Mouse (Mus musculus) liver, adult 2 months (tissue): ENCODE results near the gene Spem2. TPM values are rescaled to one million over a fixed set of nuclear protein-coding genes. Genes with fewer than 3 reads are reported as not detected.

ENCODE experiments used
- DNase-seq: peaks from one replicate; pipeline ENCODE4 v3.0.0-alpha.2; 2011; ENCODE audit warnings: low read depth, low spot score; ENCODE audit errors: extremely low read depth
- H3K27ac ChIP-seq: fragments of 200-500 bp; replicated peaks from 2 replicates; pipeline ENCODE4 v1.5.1; 2012; ENCODE audit warnings: low read depth, mild to moderate bottlenecking, control low read depth, inconsistent platforms, low read length; ENCODE audit not compliant: insufficient read depth
- H3K27me3 ChIP-seq: fragments of 200-500 bp; 2 replicates; pipeline ENCODE4 v1.6.1; 2012; ENCODE audit warnings: mild to moderate bottlenecking, moderate library complexity, low read length, inconsistent platforms; ENCODE audit not compliant: control insufficient read depth, insufficient read depth
- H3K36me3 ChIP-seq: fragments of 200-500 bp; 2 replicates; pipeline ENCODE4 v1.6.1; 2012; ENCODE audit warnings: low read length, inconsistent platforms; ENCODE audit not compliant: control insufficient read depth, insufficient read depth
- H3K4me1 ChIP-seq: fragments of 200-500 bp; 2 replicates; pipeline ENCODE4 v1.6.1; 2011; ENCODE audit warnings: low read length; ENCODE audit not compliant: control insufficient read depth, insufficient read depth
- H3K4me3 ChIP-seq: fragments of 200-500 bp; 2 replicates; pipeline ENCODE4 v1.5.1; 2011; ENCODE audit warnings: low read depth, mild to moderate bottlenecking, control low read depth, low read length, moderate library complexity; ENCODE audit not compliant: insufficient read depth
- H3K79me2 ChIP-seq: fragments of 200-500 bp; 2 replicates; pipeline ENCODE4 v1.6.1; 2012; ENCODE audit warnings: inconsistent platforms, mild to moderate bottlenecking, low read length, moderate library complexity; ENCODE audit not compliant: control insufficient read depth, insufficient read depth
- H3K9ac ChIP-seq: fragments of 200-500 bp; 2 replicates; pipeline ENCODE4 v1.6.1; 2012; ENCODE audit warnings: low read depth, mild to moderate bottlenecking, control low read depth, inconsistent platforms, low read length
- CTCF ChIP-seq: fragments of 200-500 bp; IDR thresholded peaks from 2 replicates; pipeline ENCODE4 v1.5.1; 2011; ENCODE audit warnings: low read depth, low read length, control low read depth
- POLR2A ChIP-seq: fragments of 200-500 bp; IDR thresholded peaks from 2 replicates; pipeline ENCODE4 v1.6.1; 2011; ENCODE audit warnings: low read length, control low read depth; ENCODE audit not compliant: insufficient read depth; ENCODE audit errors: extremely low read depth
- WGBS: fragments of 180-500 bp; shearing (Covaris S2); methylation state at CpG from one replicate; pipeline ENCODE4 v1.1.7; 2018; 5-methylcytosine and 5-hydroxymethylcytosine counted together
- polyA plus RNA-seq: library from polyadenylated mRNA; depleted of rRNA; stranded (reverse); fragments of >200 nt; gene quantifications from 2 replicates; pipeline ENCODE4 v1.2.3, GENCODE M21; 2012
- total RNA-seq: library from RNA; depleted of rRNA; stranded (reverse); fragments of >200 nt; gene quantifications from 2 replicates; pipeline ENCODE4 v1.2.3, GENCODE M21; 2014

Gene Spem2
- total and polyA plus RNA-seq, 2 experiments, result not detected

DNA sequence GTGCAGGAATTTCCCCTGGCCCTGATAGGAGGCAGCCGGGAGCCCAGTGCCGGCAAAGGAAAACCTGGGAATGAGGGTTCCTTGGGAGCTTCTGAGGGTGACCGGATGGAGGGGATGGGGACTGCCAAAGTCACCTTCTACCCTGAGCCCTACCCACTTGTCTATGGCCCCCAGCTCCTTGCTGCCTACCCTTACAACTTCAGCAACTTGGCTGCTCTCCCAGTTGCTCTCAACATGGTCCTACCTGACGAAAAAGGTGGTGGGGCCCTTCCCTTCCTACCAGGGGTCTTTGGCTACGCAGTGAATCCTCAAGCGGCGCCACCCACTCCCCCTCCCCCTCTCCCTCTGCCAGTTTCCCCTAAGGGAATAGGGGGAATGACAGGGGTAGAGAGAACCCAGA, 39.3 kb downstream of the Spem2 start:
- H3K27ac ChIP-seq, result no peak overlapping the region
- no peaks in the 10 kb centered on the region for H3K27me3 ChIP-seq
- H3K79me2 ChIP-seq, result 0 out of 2 replicates have a peak, but pooled peaks cover 2% of the 10 kb centered on the region
- H3K36me3 ChIP-seq, result no peaks in the 10 kb centered on the region
- TF ChIP-seq POLR2A (no peak), CTCF (no peak)
- no peaks in the 10 kb centered on the region; the same call in 1 of the 2 replicates for H3K4me1 ChIP-seq
- DNase-seq, result no peak
- H3K4me3 ChIP-seq, result no peak overlapping the region
- no peak overlapping the region for H3K9ac ChIP-seq
- 80% methylated on average over 7 of the region's 7 CpGs for WGBS

DNA sequence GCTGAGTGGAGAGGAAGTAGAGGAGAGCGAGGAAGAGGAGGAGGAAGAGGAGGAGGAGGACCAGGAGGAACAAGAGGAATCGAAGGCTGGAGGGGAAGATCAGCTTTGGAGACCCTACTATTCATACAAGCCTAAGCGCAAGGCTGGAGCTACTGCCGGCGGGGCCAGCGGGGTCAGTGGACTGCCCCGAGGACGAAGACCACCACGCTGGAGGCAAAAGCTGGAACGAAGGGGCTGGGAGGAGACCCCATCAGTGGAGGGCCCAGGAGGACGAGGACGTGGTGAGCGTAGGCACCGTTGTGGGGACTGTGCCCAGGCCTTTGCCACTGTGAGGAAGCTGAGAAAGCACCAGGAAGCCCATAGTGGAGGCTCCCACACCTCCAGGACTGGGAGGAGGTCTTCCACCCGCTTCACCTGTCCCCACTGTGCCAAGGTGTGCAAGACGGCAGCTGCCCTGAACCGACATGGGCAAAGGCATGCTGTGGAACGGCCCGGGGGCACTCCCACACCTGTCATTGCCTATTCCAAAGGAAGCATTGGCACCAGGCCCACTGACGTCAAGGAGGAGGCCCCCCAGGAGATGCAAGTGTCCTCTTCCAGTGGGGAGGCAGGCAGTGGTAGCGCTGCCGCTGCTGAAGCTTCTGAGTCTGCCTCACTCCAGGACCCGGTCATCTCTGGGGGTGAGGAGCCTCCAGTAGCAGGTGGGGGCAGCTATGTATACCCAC, 39.8 kb downstream of the Spem2 start:
- H3K27me3 ChIP-seq, result no peaks in the 10 kb centered on the region

DNA sequence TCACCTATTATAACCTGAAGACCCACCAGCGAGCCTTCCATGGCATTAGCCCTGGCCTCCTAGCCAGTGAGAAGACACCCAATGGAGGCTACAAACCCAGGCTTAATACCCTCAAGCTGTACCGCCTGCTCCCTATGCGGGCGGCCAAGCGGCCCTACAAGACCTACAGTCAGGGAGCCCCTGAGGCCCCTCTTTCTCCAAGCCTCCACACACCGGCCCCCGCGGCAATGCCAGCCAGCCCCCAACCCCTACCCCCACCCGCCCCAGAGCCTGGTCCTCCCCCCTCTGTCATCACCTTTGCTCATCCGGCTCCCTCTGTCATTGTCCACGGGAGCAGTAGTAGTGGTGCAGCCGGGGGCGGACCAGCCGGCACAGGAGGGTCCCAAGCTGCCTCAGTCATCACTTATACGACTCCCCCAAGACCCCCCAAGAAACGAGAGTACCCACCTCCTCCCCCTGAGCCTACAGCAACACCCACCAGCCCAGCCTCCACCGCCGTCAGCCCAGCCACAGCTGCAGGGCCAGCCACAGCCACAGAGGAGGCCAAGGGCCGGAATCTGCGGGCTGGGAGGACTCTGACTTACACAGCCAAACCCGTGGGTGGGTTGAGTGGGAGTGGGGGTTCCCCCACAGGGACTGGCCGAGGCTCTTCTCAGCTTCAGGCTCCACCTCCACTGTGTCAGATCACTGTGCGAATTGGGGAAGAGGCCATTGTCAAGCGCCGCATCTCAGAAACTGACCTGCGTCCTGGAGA, 40.6 kb downstream of the Spem2 start:
- WGBS, result 77% methylated on average over 26 of the region's 26 CpGs
- 0 out of 2 replicates have a peak, but pooled peaks cover 2% of the 10 kb centered on the region for H3K79me2 ChIP-seq
- no peak overlapping the region for H3K27ac ChIP-seq
- no peaks in the 10 kb centered on the region; the same call in 1 of the 2 replicates for H3K36me3 ChIP-seq
- H3K4me1 ChIP-seq, result no peaks in the 10 kb centered on the region; the same call in 1 of the 2 replicates
- no peaks in the 10 kb centered on the region for H3K27me3 ChIP-seq
- no peak for DNase-seq
- H3K9ac ChIP-seq, result no peak overlapping the region
- no peak overlapping the region for H3K4me3 ChIP-seq
- TF ChIP-seq POLR2A, result no peak
- TF ChIP-seq CTCF, result no peak

More for the DNA sequence above, 39.8 kb downstream of the Spem2 start:
- DNase-seq, result no peak
- 77% methylated on average over 23 of the region's 23 CpGs for WGBS
- no peaks in the 10 kb centered on the region for H3K36me3 ChIP-seq
- no peak overlapping the region for H3K9ac ChIP-seq
- H3K27ac ChIP-seq, result no peak overlapping the region
- H3K4me1 ChIP-seq, result no peaks in the 10 kb centered on the region; the same call in 1 of the 2 replicates
- 0 out of 2 replicates have a peak, but pooled peaks cover 2% of the 10 kb centered on the region for H3K79me2 ChIP-seq
- no peak overlapping the region for H3K4me3 ChIP-seq
- TF ChIP-seq CTCF (no peak), POLR2A (no peak)

DNA sequence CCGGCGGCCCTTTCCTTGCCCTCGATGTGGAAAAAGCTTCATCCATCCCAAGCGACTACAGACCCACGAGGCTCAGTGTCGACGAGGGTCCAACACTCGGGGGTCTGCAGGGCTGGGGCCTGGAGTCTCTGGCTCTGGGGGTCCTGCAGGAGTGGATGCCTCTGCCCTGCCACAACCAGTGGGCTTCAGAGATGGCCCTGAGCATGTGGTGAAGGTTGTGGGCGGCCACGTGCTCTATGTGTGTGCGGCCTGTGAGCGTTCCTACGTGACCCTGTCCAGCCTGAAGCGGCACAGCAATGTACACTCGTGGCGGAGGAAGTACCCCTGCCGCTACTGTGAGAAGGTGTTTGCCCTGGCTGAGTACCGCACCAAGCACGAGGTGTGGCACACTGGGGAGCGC, 41.8 kb downstream of the Spem2 start:
- H3K27ac ChIP-seq, result no peak overlapping the region
- 0 out of 2 replicates have a peak, but pooled peaks cover 2% of the 10 kb centered on the region for H3K79me2 ChIP-seq
- TF ChIP-seq CTCF (no peak), POLR2A (no peak)
- no peaks in the 10 kb centered on the region; the same call in 1 of the 2 replicates for H3K36me3 ChIP-seq
- no peaks in the 10 kb centered on the region; the same call in 1 of the 2 replicates for H3K4me1 ChIP-seq
- no peak overlapping the region for H3K4me3 ChIP-seq
- no peaks in the 10 kb centered on the region for H3K27me3 ChIP-seq
- DNase-seq, result no peak
- 92% methylated on average over 20 of the region's 20 CpGs for WGBS
- H3K9ac ChIP-seq, result no peak overlapping the region

DNA sequence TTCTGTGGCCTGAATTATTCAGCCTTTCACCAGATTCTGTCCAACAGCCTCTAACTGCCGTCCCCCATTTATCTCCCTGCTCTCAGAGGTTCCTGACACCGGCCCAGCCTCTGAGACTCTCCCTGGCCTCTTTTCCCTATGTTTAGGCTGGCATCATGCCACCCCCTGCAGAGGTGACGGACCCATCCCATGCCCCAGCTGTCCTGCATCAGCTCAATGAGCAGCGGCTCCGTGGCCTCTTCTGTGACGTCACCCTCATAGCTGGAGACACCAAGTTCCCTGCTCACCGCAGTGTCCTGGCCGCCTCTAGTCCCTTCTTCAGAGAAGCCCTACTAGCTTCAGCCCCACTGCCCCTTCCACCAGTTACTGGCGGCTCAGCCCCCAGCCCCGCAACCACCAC, 42.5 kb downstream of the Spem2 start:
- Histone ChIP-seq H3K79me2 (0 out of 2 replicates have a peak, but pooled peaks cover 2% of the 10 kb centered on the region), H3K36me3 (no peaks in the 10 kb centered on the region; the same call in 1 of the 2 replicates), H3K27ac (no peak overlapping the region), H3K27me3 (no peaks in the 10 kb centered on the region), H3K9ac (no peak overlapping the region), H3K4me3 (no peak overlapping the region), H3K4me1 (no peaks in the 10 kb centered on the region; the same call in 1 of the 2 replicates)
- DNase-seq, result no peak
- TF ChIP-seq POLR2A (no peak), CTCF (no peak)
- WGBS, result 87% methylated on average over 10 of the region's 10 CpGs
